Mouse (Mus musculus): ENCODE measurements around the gene Vars. TPM values are rescaled to one million over a fixed set of nuclear protein-coding genes. Genes with fewer than 3 reads are reported as not detected.
"Not testable (repeated sequence)": the region's sequence is repeated elsewhere in the genome, so short reads cannot be mapped to it uniquely, and the experiment has no call there.

The Vars gene
- polyA plus RNA-seq, 1 experiment from 2014 or later = 54.8 TPM

GRCm38 (mm10) chr17:35031272-35031671 lies 30.5 kb downstream of the Vars start:
- Histone ChIP-seq H3K4me3 (ENCODE audit: low read depth, low read length) (no peak overlapping the region), H3K36me3 (ENCODE audit: control insufficient read depth, insufficient read depth, low read length) (no peaks in the 10 kb centered on the region), H3K4me2 (ENCODE audit: low read length) (no peak overlapping the region), H3K9ac (ENCODE audit: low read depth, low read length) (no peak overlapping the region), H3K27me3 (ENCODE audit: control insufficient read depth, insufficient read depth, low read depth, low read length) (no peaks in the 10 kb centered on the region), H3K9me3 (replicated peaks; ENCODE audit: control insufficient read depth, low read length, poor library complexity, severe bottlenecking) (no peaks in the 10 kb centered on the region), H3K4me1 (ENCODE audit: control insufficient read depth, insufficient read depth, low read length) (no peaks in the 10 kb centered on the region; the same call in 1 of the 2 replicates), H3K27ac (ENCODE audit: low read length) (no peak overlapping the region)
- ATAC-seq = no peak
- WGBS = 94% methylated on average over 11 of the region's 11 CpGs

DNA sequence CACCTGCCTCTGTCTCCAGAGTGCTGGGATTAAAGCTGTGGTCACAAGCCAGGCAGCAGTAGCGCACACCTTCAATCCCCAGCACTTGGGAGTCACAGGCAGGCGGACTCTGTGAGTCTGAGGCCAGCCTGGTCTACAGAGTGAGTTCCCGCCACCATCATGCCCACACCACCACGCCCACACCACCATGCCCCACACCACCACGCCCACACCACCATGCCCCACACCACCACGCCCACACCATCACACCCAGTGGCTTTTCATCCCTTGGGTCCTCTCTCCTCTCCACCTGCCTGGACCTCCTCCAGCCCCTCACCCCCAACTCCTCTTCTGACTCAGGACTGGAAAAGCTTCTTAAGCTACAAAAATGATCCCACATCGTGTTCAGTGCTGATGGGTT lies 31.1 kb downstream of the Vars start:
- Histone ChIP-seq H3K4me1 (ENCODE audit: control insufficient read depth, insufficient read depth, low read length) (no peaks in the 10 kb centered on the region; the same call in 1 of the 2 replicates), H3K36me3 (ENCODE audit: control insufficient read depth, insufficient read depth, low read length) (no peaks in the 10 kb centered on the region), H3K27me3 (ENCODE audit: control insufficient read depth, insufficient read depth, low read depth, low read length) (no peaks in the 10 kb centered on the region), H3K27ac (ENCODE audit: low read length) (no peak overlapping the region), H3K9ac (ENCODE audit: low read depth, low read length) (no peak overlapping the region), H3K9me3 (replicated peaks; ENCODE audit: control insufficient read depth, low read length, poor library complexity, severe bottlenecking) (no peaks in the 10 kb centered on the region), H3K4me3 (ENCODE audit: low read depth, low read length) (no peak overlapping the region), H3K4me2 (ENCODE audit: low read length) (no peak overlapping the region)
- ATAC-seq = no peak
- 84% methylated on average over 7 of the region's 7 CpGs for WGBS

DNA sequence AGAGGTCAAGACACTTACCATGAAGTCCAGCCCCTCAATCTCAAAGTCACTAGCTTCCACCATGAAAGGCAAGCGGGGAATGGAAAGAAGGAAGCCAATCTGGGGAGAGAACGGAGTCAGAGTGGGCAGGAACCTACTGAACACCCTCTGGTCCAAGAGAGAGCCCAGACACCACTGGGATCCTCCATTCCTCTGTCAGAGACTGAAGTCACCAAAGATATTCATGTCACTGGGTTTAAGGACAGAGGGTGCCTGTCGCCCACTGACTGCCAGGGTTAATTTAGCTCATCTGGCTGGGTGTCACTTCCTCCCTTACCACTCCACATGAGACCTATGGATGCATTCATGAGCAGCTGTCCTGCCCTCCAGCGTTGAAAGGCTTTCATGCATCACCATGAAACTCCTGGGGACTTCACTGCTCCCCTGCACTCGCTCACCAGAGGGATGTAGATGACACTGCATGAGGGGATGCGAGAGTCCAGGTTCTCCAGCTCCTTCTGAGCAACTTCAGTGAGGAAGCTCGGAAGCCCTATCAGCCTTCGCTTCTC lies 31.6 kb downstream of the Vars start:
- Histone ChIP-seq H3K27me3 (ENCODE audit: control insufficient read depth, insufficient read depth, low read depth, low read length) (no peaks in the 10 kb centered on the region), H3K4me3 (ENCODE audit: low read depth, low read length) (no peak overlapping the region), H3K9me3 (replicated peaks; ENCODE audit: control insufficient read depth, low read length, poor library complexity, severe bottlenecking) (no peaks in the 10 kb centered on the region), H3K4me1 (ENCODE audit: control insufficient read depth, insufficient read depth, low read length) (no peaks in the 10 kb centered on the region), H3K36me3 (ENCODE audit: control insufficient read depth, insufficient read depth, low read length) (no peaks in the 10 kb centered on the region), H3K27ac (ENCODE audit: low read length) (no peak overlapping the region), H3K4me2 (ENCODE audit: low read length) (no peak overlapping the region), H3K9ac (ENCODE audit: low read depth, low read length) (no peak overlapping the region)
- 72% methylated on average over 8 of the region's 8 CpGs for WGBS
- no peak for ATAC-seq

- not testable (repeated sequence) for H3K4me3 ChIP-seq (ENCODE audit: low read depth, low read length); H3K9me3 ChIP-seq (replicated peaks; ENCODE audit: control insufficient read depth, low read length, poor library complexity, severe bottlenecking); H3K27ac ChIP-seq (ENCODE audit: low read length); H3K9ac ChIP-seq (ENCODE audit: low read depth, low read length); H3K4me1 ChIP-seq (ENCODE audit: control insufficient read depth, insufficient read depth, low read length); H3K4me2 ChIP-seq (ENCODE audit: low read length); H3K36me3 ChIP-seq (ENCODE audit: control insufficient read depth, insufficient read depth, low read length); ATAC-seq; H3K27me3 ChIP-seq (ENCODE audit: control insufficient read depth, insufficient read depth, low read depth, low read length)
- WGBS = 75% methylated on average over 1 of the region's 1 CpGs
Observed at GRCm38 (mm10) chr17:35033703-35034102, 32.9 kb downstream of the Vars start.

GRCm38 (mm10) chr17:35034896-35035295 lies 34.1 kb downstream of the Vars start:
- H3K27ac ChIP-seq (ENCODE audit: low read length) = no peak overlapping the region
- no peak overlapping the region for H3K9ac ChIP-seq (ENCODE audit: low read depth, low read length)
- no peaks in the 10 kb centered on the region for H3K27me3 ChIP-seq (ENCODE audit: control insufficient read depth, insufficient read depth, low read depth, low read length)
- H3K9me3 ChIP-seq (replicated peaks; ENCODE audit: control insufficient read depth, low read length, poor library complexity, severe bottlenecking) = no peaks in the 10 kb centered on the region
- H3K4me3 ChIP-seq (ENCODE audit: low read depth, low read length) = no peak overlapping the region
- no peak overlapping the region for H3K4me2 ChIP-seq (ENCODE audit: low read length)
- whole genome bisulfite sequencing = 77% methylated on average over 6 of the region's 6 CpGs
- no peak for ATAC-seq
- no peaks in the 10 kb centered on the region for H3K4me1 ChIP-seq (ENCODE audit: control insufficient read depth, insufficient read depth, low read length)
- H3K36me3 ChIP-seq (ENCODE audit: control insufficient read depth, insufficient read depth, low read length) = no peaks in the 10 kb centered on the region

DNA sequence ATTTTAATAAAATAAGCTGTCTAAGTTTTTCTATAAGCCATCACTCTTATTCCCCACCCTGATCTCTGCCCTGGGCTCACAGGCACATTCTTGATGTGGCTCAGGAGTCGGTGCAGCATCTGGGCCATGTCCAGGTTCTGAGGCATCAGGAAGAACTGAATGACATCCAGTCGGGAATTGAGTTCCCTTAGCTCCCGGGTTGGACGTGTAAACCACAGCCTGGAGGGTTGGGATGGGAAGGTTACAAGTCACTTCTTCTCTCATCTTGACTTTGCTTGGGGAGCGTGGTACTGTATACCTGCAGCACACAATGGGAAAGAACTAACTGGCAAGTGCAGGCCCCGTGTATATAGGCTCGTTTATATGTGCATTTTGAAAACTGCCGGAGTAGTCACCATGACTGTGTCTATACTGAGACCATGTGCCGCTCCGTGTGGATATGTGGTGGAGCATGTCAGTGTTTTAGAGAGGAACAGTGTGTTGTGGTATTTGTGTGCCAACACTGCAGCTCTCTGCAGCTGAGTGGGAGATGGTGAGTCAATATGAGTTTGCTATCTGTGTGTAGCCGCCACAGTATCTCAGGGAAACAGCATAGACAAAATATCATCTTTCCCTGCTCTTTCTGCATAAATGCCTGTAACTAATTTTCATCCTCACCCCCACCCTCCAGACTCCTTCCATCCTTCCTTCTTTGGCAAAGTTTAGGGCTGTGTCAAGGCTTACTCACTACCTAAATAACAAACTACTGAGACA lies 38.5 kb downstream of the Vars start:
- Histone ChIP-seq H3K27me3 (ENCODE audit: control insufficient read depth, insufficient read depth, low read depth, low read length) (no peaks in the 10 kb centered on the region), H3K4me1 (ENCODE audit: control insufficient read depth, insufficient read depth, low read length) (no peaks in the 10 kb centered on the region), H3K36me3 (ENCODE audit: control insufficient read depth, insufficient read depth, low read length) (no peaks in the 10 kb centered on the region), H3K9me3 (replicated peaks; ENCODE audit: control insufficient read depth, low read length, poor library complexity, severe bottlenecking) (no peaks in the 10 kb centered on the region), H3K4me2 (ENCODE audit: low read length) (no peak overlapping the region), H3K4me3 (ENCODE audit: low read depth, low read length) (no peak overlapping the region), H3K9ac (ENCODE audit: low read depth, low read length) (no peak overlapping the region), H3K27ac (ENCODE audit: low read length) (no peak overlapping the region)
- no peak for ATAC-seq
- WGBS = 89% methylated on average over 11 of the region's 11 CpGs

DNA sequence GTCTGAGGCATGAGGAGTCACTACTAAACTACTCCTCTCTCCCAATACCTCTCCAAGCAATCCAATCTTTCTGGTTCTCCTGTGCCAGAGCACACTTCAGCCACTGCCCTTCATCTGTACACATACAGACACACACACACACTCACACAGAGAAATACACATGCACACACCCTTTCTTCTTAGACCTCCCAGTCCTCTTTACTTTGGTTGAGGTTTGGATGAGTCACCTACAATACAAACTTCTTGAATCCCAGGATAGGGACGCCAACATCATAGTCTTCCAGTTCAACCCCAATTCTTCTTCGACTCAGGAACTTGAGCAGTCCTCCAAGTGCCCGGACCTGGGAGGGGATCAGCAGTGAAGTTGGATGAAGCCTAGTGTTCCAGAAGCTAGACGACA lies 43.0 kb downstream of the Vars start:
- ATAC-seq = no peak
- no peak overlapping the region for H3K27ac ChIP-seq (ENCODE audit: low read length)
- no peak overlapping the region for H3K4me2 ChIP-seq (ENCODE audit: low read length)
- H3K36me3 ChIP-seq (ENCODE audit: control insufficient read depth, insufficient read depth, low read length) = no peaks in the 10 kb centered on the region
- no peak overlapping the region for H3K9ac ChIP-seq (ENCODE audit: low read depth, low read length)
- H3K27me3 ChIP-seq (ENCODE audit: control insufficient read depth, insufficient read depth, low read depth, low read length) = no peaks in the 10 kb centered on the region
- WGBS = 92% methylated on average over 4 of the region's 4 CpGs
- no peaks in the 10 kb centered on the region for H3K9me3 ChIP-seq (replicated peaks; ENCODE audit: control insufficient read depth, low read length, poor library complexity, severe bottlenecking)
- no peak overlapping the region for H3K4me3 ChIP-seq (ENCODE audit: low read depth, low read length)
- H3K4me1 ChIP-seq (ENCODE audit: control insufficient read depth, insufficient read depth, low read length) = no peaks in the 10 kb centered on the region; the same call in 1 of the 2 replicates

DNA sequence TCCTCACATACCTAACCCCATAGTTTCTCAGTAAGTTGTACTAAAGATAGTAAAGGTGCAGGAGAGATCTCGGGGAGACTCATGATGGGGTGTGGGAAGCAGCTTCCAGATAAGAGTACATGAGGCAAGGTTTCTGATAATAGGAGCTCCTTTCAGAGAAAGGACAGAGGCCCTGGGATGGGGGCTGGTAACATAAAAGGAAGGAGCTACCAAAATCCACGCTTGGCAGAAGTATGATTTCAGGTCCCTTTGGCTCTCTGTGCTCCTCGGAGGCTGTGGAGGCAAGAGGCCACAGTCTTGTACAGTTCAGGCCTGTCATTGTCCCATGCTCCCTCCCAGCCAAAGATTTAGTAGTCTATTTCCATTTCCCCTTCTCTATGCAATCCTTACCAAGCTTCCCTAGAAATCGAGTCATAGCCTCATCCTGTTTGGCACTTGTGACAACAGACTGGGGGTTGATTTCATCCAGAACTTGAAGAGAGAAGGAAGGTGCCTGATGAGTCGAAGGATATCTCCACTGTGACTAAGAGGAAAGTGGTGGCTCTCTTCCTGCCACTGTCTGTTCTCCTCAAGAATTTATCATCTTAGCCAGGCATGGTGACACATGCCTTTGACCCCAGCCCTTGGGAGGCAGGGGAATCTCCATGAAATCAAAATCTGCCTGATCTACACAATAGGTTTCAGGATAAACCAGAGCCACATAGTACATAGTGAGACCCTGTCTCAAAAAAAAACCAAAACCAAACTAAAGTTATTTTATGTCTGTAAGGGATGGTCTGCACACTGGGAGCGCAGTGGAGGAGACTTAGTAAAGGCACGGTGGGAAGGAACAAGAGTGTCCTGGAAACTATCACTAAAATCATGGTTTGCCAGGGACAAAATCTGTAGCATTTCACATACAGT lies 44.4 kb downstream of the Vars start:
- H3K27ac ChIP-seq (ENCODE audit: low read length) = no peak overlapping the region
- peak overlapping the region; percentile 100 for H3K4me2 ChIP-seq (ENCODE audit: low read length)
- H3K36me3 ChIP-seq (ENCODE audit: control insufficient read depth, insufficient read depth, low read length) = no peaks in the 10 kb centered on the region
- 88% methylated on average over 7 of the region's 7 CpGs for WGBS
- no peaks in the 10 kb centered on the region for H3K9me3 ChIP-seq (replicated peaks; ENCODE audit: control insufficient read depth, low read length, poor library complexity, severe bottlenecking)
- H3K27me3 ChIP-seq (ENCODE audit: control insufficient read depth, insufficient read depth, low read depth, low read length) = no peaks in the 10 kb centered on the region
- ATAC-seq = no peak
- no peak overlapping the region; the same call in 1 of the 2 replicates for H3K9ac ChIP-seq (ENCODE audit: low read depth, low read length)
- H3K4me3 ChIP-seq (ENCODE audit: low read depth, low read length) = no peak overlapping the region; the same call in 1 of the 2 replicates
- H3K4me1 ChIP-seq (ENCODE audit: control insufficient read depth, insufficient read depth, low read length) = peaks cover 6% of the 10 kb centered on the region; the same call in 1 of the 2 replicates

All from midbrain, embryonic 16.5 days (tissue).